Mouse (Mus musculus): ENCODE results near the gene Glra4.

The Glra4 gene

GRCm38 (mm10) chrX:136780041-136780440, at the start of gene Glra4:
Glra4 (minus strand) TSS chrX:136780141.
- DNase-seq (ENCODE audit: low read depth), result no peak

DNA sequence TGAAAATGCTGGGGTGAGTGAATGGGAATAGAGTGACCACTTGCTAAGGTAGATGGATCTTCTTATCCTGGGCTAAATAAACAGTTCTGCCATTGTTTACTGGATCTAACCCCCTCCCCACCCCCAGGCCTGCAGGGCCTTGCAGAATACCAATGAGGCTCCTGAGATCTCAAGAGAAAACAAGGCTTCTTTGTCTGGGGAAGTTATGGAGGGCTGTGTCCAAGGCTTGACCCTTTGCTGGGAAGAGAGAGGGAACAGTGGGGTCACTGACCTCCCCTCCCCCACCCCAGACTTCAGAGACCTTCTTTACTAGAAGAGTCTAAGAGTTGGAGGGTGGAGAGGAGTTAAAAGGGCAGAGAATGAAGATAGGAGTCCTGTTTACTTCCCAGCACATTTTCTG, 48.7 kb upstream of the Glra4 start:
- DNase-seq (ENCODE audit: low read depth), result no peak

DNA sequence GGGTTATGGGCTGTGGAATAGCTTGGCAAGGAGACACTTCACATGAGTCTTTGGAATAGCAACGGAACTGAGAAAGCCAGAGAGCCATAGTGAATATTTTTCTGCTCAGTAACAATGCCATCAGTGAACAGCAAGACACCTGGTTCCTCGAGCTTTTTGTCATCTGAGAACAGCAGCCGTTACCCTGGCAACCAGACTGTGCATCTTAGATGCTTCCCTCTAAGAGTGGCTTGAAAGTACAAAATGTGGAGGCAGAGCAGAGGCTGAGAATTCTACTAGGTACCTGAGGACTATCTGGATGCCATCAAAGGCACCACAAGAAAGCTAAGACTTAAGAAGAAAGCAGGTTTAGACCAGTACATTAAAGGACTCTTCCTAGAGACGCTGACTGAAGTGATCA, 45.1 kb upstream of the Glra4 start:
- DNase-seq (ENCODE audit: low read depth), result no peak

DNA sequence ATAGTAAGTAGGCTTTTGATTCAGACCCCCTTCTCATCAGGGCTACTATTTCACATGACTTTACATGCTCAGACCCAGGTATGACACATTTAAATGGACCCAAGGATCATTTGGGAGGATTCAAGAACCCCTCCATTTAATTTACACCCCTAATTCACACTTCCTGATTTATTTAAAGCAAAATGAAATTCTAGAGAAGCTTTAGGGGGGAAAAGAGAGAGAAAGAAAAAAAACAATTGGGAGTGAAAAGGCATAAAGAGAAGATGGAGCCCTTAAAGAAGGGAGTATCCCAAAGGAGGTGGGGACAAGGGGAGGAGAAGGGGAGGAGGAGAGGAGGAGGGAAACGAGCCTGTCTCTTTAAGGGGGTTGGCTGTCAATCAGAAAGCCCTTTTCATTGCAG, 42.4 kb upstream of the Glra4 start, which contains the start of gene Plp1:
Gene Plp1 (plus strand): TSS at position 301 of the 400 bp plus-strand sequence.
- no peak for DNase-seq (ENCODE audit: low read depth)

GRCm38 (mm10) chrX:136820250-136820649, 40.3 kb upstream of the Glra4 start:
- peak; percentile 83 for DNase-seq (ENCODE audit: low read depth)

GRCm38 (mm10) chrX:136819752-136820151, 39.8 kb upstream of the Glra4 start:
- DNase-seq (ENCODE audit: low read depth), result peak; percentile 2

- no peak for DNase-seq (ENCODE audit: low read depth)
These were observed 17.3 kb upstream of the Glra4 start for GRCm38 (mm10) chrX:136797223-136797622.

DNA sequence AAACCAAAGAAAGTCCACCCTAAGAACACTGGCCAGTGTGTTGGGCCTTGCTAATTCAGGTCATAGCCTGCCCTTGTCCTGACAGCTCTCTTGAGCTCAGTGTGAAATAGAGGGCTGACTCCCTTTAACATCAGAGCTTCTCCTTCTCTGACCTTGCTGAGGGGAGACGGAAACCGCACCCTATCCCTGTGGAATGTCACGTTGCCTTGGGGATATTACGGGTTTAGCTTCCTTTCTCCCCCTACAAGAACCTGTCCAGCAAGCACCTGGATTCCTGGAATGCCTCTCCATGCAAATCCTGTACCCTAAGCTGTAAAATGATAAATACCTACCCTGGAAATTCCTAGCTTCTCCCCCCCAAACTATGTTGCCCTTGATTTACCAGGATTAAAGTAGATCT, 9.5 kb upstream of the Glra4 start:
- no peak for DNase-seq (ENCODE audit: low read depth)

- peak; percentile 1 for DNase-seq (ENCODE audit: low read depth)
These were observed 679 bp downstream of the Glra4 start for GRCm38 (mm10) chrX:136779262-136779661.

DNA sequence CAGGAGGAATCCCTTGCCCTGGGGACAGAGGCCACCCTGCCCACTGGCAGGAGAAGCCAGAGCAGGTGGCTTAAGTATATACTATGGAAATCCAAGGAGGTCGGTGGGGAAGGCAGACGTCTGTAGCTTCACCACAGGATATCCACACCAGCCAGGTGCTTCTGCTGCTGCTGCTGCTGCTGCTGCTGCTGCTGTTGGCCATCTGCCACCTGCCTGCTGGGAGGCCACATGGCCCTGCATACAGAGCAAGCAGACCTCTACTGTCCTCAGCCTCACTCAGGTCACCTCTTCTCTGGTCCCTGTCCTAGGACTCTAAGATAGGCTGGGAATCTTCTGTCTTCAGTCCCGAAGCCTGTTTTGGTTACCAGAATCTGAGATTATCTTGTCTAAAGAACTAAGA, 1.9 kb downstream of the Glra4 start:
- DNase-seq (ENCODE audit: low read depth), result no peak

GRCm38 (mm10) chrX:136773035-136773434, 6.9 kb downstream of the Glra4 start:
- DNase-seq (ENCODE audit: low read depth), result peak; percentile 10

- DNase-seq (ENCODE audit: low read depth), result peak; percentile 74
These were observed 18.6 kb downstream of the Glra4 start for GRCm38 (mm10) chrX:136761103-136762074.

GRCm38 (mm10) chrX:136755464-136755863, 24.5 kb downstream of the Glra4 start:
- no peak for DNase-seq (ENCODE audit: low read depth)

DNA sequence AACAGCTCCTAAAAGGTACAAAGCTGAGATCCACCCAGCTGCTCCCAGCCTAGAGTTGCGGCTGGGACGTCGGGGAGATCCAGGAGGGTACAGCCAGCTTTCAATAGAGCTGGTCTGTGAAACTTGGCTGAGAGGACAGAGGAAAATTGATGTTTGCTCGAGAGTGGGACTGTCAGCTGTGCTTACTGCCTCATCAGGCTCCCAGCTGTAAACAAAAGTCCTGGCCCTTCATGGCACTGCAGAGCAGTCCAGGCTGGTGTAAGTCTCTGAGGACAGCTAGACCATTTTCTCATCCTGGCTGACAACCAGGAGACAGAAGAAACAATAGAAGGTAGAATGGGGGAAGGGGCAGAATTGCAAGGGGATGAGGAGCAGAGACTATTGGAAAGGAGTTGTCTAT, 30.6 kb downstream of the Glra4 start:
- no peak for DNase-seq (ENCODE audit: low read depth)

GRCm38 (mm10) chrX:136744663-136745062, 35.3 kb downstream of the Glra4 start:
- peak; percentile 46 for DNase-seq (ENCODE audit: low read depth)

GRCm38 (mm10) chrX:136743459-136743858, 36.5 kb downstream of the Glra4 start, which contains the start of gene Morf4l2:
Morf4l2 (minus strand) TSS chrX:136743690.
- no peak for DNase-seq (ENCODE audit: low read depth)

DNA sequence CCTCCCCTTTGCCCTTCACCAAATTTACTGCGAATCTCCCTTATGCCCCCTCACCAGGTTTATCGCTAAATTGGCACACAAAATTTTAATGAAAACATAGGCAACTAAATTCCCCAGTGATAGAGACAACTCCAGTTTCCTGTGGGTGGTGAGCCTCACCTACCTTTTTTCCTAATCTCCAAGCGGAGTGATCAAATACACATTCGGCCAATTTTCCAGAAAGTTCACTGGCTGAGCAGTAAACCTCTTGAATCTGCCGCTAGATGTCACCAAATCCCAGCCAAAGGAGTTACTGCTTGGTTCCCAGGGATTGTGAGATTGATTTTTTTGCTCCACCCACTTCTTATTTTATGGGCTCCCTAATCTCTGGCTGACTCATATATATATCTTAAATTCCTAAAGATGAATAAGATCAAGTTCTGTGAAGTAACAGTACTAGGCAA, 37.3 kb downstream of the Glra4 start:
- peak; percentile 89 for DNase-seq (ENCODE audit: low read depth)

- no peak for DNase-seq (ENCODE audit: low read depth)
These were observed 37.7 kb downstream of the Glra4 start for GRCm38 (mm10) chrX:136742241-136742640.

- DNase-seq (ENCODE audit: low read depth), result peak; percentile 94
These were observed 38.2 kb downstream of the Glra4 start for GRCm38 (mm10) chrX:136741651-136742201.

- peak; percentile 94 for DNase-seq (ENCODE audit: low read depth)
These were observed 38.9 kb downstream of the Glra4 start for GRCm38 (mm10) chrX:136740791-136741650.

DNA sequence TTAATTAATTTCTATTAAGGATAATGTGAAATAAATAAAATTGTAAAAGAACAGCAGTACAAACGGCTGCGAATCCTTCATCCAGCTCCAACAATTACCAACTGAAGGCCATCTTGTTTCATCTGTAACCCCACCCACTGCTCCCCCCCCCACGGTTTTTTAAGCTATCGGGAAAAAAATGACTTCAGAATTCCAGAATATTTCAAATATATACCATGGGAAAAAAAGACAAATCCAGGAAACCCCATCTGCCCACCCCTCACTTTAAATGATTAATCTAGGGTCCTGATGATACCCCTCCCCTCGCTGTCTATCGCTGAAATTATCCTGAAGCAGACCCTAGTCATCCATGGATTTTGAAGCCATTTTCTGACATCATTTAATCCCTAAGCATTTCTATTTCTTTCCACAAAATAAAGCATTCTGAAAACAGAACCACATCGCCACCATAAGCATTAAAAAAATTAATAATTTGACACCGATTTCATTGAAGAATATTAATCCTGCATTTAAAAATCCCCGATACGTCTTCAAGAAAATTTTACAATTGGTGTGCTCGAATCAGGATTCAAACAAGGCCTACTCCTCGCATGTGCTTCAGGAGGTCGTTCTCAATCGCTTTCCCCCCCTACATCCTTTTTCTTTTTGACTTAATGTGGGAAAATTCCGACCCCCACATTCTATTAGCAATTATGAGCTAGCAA, 39.7 kb downstream of the Glra4 start:
- DNase-seq (ENCODE audit: low read depth), result peak; percentile 53

Measured in NIH3T3 (cell line).